Mouse (Mus musculus): Measurements from ENCODE around the gene Atp1a4.
"Not testable (repeated sequence)": the region's sequence is repeated elsewhere in the genome, so short reads cannot be mapped to it uniquely, and the experiment has no call there.

Atp1a4 gene

DNA sequence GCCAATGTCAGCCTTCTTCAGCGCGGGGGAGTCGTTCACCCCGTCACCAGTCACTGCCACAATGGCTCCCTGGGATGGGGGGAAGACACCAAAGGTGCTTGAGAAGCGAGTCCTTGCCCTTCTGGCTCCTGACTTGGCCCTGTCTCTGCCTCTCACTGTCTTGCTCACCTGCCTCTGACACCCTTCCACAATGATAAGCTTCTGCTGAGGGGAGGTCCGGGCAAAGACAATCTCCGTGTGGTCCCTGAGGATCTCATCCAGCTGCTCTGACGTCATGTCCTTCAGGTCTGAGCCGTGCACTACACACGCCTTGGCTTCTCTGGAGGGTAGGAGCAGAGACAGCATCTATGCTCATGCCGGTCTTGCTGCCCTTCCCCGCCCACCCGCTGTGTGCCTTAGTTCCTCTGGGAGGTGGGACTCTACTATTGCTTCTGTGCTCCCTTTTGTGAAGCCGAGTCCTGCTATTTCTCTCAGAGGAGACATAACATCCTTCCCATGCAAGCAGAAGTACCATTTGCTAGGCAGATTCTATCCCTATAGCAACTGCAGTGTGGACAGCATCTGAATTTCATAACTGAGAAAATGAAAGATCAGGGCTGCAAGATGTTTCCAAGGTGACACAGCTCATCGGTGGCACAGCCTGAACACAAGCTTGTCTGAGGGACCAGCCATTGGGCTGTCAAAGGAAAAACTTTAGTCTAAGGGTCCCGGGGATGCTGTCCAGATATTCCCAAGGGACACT lies 21.7 kb upstream of the Atp1a4 start:
- DNase-seq = no peak

DNA sequence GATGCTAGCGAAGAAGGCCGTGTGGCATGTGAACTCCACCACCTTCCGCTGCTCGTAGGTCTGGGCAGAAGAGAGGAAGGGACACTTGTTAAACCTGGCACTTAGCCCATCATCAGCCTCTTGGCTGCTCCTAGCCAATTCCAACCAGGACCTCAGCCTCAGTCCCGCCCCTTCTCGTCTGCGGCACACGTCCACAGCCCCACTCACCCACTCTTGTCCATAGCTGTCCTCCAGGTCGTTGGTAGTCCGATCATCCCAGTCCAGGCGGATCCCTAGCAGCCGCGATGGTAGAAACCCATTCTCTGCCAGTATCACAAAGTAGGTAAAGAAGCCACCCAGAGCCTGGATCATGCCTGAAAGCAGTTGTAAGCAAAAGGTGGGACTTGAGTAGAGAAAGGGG lies 20.1 kb upstream of the Atp1a4 start:
- no peak for DNase-seq

DNA sequence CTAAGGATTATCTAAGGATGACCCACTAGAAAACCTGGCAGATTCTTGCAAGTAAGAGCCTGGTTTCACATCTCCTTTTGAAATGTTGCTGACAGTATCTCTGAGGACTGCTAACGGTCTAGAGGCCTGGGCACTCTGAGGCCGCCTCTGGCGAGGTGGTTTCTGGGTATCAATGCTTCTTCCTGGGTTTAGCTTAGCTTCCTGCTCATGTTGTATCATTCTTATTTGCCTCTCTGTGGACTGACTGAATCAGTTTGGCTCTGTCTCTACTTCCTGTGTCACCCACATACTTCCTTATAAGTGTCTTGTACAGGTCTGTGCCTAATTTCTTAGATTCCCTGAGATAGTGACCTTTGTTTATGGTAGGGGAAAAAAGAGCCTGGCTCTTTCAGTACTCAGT lies 19.0 kb upstream of the Atp1a4 start:
- DNase-seq = no peak

DNA sequence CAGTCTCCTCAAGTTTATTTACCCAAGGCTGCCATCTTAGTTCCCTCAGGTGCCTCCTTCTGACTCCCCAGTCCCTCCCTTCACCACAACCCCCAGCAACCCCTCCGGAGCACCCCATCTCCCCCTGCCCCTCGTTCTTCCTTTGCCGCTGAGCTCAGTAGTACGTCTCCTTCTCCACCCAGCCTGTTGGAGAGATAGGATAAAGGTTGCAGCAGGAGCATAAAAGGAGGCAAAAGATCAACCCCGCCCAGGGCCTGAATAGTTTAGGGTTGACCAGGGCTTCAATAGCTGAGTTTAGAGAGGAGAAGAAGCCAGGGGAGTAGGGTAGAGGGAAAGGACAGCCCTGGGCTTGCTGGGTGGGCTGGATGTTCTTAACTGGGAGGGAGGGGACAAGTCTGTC lies 16.3 kb upstream of the Atp1a4 start:
- DNase-seq = no peak

DNA sequence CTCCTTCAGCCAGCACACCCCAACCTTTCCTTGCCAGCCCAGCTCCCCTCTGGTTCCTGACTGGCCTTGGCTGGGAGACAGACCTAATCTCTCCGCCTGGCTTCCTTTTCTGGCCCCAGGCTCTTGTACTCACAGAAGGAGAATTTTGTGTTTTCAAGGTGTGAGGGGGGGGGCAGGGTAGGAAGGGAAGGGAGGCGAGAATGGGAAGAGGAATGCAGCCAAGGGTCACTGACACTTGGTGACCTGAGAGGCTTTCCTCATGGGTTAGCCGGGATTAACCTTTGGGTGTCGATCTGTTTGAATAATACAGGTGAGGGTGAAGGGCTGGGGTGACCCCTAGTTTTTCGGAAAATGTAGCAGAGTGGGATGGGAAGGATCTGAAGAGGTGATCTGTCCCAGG lies 15.9 kb upstream of the Atp1a4 start:
- DNase-seq = no peak

DNA sequence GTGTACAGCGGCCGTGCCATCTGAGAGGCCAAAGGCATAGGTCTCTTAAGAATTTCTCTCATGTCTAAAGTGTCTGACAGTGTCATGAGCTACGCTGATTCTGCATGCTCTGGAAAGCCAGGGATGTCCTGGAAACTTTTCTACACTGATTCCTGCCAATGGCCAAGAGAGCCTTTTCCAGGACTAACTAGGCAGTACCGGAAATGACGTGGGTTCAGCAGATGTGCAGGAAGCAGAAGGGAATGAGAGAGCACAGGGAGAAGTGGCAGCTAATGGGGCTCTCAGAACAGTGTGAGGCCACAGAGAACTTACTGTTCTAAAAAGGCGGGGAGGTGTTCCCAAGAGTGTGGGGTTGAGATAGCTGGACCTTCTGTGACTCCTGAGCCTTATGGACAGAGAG lies 15.2 kb upstream of the Atp1a4 start:
- no peak for DNase-seq

DNA sequence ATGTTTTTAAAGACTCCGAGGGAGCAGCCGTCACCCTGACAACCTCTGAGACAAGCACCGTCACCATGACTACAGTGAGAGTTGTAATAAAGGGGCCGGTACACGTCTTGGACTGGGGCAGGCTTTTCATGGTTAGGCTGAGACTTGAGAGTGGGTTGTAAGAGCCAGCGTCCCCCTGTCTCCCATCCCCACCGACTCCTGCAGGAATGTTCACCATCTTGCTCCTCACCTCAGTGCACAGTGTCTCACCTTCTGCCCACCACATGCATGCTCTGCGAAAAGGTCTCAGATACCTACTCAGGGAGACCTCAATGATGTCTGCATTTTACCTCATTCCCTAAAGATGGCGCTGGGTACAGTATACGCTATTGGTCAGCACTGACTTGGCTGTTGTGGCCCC lies 13.6 kb upstream of the Atp1a4 start:
- no peak for DNase-seq

DNA sequence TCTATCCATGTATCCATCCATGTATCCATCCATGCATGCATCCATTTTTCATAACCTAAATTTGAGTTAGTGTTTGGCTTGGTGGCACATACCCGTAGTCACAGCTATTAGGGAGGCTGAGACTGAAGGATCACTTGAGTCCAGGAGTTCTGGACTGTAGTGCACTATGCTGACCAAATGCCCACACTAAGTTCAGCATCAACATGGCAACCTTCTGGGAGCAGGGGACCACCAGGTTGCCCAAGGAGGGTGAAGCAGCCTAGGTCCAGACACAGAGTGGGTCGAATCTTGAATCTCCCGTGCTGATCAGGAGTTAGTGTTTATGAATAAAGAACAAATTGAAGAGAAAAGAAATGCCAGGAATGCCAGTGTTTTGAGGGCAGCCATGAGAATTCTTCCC lies 13.0 kb upstream of the Atp1a4 start:
- DNase-seq = no peak

DNA sequence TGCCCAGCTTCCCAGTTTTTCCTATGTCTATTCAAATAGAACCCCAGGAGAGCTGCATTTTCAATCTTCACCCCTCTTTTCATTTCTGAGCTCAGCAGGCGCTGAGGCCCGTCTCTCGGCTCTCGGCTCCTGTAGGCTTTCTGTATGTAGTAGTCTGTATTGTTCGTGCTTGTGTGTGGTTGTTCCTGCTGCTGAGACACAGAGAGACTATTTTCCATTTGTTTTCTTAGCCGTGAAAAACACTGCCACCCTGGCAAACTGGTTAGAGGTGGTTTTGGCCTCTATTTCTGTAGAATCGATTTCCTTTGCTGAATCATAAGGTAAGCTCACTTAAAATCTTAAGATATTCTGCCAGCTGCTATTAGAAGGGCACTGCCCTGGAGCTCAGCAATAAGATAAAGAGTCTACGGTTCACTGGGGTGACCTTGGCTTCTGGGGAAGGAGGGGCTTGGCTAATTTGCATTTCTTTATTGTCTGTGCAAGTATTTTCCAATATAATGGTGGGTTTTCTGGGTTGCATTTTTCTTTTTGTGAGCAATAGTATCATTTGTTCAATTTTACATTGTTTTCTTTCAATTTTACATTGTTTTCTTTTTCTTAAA lies 3.4 kb upstream of the Atp1a4 start, which contains the start of gene Igsf8:
TSS of gene Igsf8 (plus strand) at position 165 of the 602 bp plus-strand sequence.
- DNase-seq = no peak

DNA sequence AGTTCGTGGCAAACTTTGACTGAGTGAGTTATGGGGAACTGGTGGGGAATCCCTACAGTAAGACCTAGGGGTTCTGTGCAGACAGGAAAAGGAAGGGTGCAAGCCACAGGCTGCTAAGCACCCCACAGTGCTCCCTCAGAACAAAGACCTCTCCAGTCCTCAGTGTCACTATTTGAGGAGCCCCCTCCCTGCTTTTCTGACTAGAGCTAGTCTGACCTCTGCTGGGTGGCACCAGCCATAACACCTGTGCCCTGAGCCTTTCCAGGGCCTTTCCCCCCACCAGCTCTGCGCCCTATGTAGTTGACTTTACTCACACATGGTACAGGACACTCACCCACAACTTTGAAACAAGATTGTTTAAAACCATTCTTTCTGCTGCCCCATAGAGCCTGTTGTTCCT lies 10.5 kb downstream of the Atp1a4 start:
- no peak for DNase-seq

DNA sequence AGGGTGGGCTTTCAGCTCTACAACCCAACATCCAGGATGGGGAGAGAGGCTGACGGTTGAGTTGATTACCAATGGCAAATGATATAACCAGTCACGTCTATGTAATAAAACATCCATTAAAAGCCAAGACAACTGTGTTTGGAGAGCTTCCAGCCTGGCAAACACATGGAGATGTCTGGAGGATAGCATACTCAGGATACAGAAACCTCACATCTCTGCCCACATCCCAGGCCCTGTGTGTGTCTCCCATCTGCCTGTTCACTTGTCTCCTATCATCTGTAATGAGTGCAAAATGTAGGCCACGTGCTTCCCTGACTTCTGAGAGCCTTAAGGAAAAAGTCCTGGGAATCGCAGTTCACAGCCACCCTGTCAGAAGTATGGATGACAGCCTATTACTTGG lies 11.0 kb downstream of the Atp1a4 start:
- DNase-seq = no peak

DNA sequence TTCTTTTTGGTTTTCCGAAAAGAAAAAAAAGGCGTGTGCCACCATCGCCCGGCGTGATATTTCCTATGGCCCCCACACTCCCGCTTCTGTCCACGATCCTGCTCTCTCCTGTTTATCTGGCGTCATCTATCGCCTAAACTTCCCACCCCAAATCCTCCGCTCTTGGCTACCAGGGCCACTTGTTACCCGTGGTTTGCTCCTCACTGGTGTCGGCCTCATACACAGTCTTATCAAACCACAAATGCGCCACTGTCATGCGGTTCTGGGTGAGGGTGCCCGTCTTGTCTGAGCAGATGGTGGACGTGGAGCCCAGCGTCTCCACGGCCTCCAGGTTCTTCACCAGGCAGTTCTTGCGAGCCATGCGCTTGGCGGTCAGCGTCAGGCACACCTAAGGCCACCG lies 13.6 kb downstream of the Atp1a4 start:
- DNase-seq = not testable (repeated sequence)

DNA sequence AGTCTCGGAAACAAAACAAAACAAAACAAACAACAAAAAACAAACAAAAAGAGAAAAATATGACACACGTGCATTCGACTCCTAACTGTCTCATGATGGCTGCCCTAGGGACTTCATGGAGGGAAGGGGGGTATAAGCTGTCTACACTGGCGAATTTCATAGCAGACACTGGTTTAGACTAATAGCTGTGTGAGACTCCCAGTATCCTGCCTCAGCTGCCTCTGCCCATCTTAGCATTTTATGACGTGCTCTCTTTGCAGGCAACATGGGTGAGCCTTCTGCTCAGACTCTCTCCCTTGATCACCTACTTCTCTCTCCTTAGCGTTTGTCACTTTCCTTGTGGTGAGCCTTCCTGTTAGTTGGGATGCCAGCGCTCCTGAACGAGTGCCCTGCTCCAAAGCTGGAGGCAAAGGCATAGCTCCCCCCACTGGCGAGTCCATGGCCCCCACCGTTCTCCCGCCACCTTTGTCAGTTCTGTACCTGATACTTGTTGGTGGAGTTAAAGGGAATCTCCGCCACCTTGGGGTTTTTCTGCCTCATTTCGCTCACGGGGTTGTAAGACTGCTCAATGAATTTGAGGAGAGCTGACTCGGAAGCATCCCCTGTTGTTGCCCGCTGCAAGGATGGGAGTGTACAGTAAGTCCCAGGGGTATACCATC lies 14.5 kb downstream of the Atp1a4 start:
- peak; percentile 33 for DNase-seq

DNA sequence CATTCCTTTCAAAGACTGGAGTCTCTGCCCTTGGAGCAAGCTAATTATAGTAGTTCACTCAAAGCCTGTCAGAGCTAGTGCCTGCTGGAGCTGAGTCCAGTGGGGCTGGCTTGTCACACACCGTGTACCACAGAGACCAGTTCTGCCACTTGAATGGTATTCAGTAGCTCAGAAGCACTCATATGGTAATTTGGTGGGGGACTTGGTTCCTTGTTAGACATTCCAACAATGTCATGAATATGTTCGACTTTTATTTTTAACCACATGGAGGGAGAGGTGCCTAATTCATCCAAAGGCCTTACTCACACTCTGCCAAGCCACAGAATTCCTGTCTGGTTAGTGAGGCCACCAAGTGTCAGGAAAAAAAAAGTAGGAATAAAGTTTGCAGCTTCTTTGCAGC lies 15.8 kb downstream of the Atp1a4 start:
- no peak for DNase-seq

DNA sequence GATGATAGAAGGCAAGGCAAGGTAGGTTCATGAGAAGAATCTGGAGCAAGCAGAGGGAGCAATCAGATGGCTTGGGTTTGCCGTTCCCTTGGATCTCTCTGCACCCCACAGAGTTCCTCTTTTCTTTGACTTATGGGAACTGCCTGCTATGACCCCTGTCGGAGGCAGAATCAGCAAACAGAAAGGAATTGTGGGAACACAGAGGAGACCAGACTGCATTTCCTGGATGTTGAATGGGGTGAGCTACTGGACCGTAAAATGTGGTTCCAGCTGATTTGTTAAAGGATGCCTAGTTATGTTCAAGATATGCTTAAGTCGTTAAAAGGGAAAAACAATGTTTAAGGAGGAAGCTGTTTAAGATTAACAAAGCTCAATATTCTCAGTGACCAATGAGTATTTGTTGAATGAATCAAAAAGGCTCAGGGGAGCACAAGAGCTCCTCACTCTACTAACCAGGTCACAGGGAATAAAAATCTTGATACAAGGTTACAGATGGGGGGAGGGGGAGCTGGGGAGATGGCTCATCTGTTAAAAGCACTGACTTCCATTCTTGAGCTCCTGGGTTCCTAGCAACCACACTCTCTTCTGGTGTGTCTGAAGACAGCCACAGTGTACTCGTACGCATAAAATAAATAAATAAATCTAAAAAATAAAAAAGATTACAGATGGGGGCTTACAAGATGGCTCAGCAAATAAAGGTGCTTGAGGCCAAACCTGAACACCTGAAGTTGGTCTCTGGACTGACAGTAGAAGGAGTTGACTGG lies 17.1 kb downstream of the Atp1a4 start:
- no peak for DNase-seq

DNA sequence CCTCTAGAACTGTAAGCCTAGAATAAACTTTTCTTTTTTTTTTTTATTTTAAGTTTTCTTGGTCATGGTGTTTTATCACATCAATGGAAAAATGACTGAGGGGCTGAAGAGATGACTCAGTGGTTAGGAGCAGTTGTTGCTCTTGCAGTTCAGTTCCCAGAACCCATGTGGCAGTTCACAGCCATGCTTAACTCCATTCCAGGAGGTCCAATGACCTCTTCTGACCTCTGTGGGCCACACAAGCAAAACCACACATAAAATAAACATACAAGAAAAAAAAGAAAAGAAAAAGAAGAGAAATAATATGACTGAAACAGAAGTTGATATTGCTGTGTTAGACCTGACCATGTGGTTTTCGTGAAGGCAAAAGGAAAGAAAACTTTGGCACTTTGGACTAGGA lies 29.0 kb downstream of the Atp1a4 start:
- no peak for DNase-seq

DNA sequence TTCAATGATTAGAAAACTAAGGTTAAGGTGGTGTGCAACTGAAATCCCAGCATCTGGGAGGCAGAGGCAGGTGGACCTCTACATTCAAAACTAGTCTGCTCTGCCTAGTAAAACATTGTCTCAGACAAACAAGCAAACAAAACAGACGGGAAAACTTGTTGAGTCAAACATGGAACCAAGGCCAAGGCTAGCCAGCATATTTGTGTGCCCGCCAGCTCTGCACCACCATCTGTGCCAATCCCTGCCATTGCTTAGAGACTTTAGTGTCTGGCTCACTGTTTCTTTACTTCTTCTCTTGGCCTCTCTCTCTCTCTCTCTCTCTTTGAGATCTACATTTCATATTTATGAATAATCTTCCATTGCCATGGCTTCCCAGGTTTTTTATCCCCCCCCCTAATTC lies 30.0 kb downstream of the Atp1a4 start:
- no peak for DNase-seq

DNA sequence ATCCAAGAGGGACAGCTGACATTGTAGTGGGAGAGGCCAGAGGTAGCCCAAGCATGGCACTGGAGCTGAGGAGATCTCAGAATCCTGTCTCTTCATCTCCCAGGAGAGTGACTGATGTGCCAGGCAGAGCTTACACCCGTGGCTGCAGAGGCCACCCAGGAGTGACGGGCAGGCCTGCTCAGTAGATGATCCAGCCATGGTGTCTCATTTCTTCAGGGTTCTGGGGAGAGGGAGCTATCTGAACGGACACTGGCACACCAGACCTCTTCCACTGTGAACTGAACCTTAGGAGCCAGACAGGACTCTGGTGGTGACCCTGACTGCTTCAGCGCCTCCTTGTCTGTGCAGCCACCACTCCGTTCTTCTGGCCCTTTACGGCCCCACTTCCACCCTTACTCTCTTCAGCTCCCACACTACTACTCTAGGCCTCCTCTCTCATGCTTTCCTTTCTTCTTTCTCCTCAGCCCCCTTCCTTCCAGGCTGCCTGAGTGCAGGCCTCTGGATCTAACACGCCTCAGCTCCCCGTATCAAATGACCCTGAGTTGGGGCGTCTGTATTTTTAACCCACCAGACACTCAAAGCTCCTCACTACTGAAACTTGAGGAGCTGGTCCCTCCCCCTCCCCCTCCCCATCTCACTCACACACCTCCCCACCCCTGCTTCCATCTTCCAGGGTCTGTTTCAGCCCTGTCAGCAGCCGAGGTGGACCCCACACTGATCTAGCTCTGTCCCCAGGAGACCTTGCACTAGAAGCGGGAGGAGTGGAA lies 36.7 kb downstream of the Atp1a4 start:
- DNase-seq = no peak

DNA sequence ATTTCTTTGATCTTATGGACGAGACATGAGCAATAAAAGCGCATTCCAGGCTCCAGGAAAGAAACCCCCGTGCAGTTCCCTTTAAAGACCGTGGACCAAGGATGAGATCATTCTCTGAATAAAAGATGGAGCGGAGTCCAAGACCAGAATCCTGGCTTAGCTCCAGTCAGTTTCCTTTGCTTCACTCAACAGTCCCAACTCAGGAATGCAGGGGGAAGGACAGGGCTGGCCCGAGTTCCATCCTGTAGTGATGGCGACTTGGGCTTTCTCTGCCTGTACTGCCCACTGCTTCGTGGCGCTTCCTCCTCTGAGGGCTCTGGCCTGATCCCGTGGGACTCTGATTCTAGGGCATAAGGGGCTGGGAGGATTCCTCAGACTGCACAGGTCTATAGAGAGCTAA lies 37.8 kb downstream of the Atp1a4 start:
- no peak for DNase-seq

DNA sequence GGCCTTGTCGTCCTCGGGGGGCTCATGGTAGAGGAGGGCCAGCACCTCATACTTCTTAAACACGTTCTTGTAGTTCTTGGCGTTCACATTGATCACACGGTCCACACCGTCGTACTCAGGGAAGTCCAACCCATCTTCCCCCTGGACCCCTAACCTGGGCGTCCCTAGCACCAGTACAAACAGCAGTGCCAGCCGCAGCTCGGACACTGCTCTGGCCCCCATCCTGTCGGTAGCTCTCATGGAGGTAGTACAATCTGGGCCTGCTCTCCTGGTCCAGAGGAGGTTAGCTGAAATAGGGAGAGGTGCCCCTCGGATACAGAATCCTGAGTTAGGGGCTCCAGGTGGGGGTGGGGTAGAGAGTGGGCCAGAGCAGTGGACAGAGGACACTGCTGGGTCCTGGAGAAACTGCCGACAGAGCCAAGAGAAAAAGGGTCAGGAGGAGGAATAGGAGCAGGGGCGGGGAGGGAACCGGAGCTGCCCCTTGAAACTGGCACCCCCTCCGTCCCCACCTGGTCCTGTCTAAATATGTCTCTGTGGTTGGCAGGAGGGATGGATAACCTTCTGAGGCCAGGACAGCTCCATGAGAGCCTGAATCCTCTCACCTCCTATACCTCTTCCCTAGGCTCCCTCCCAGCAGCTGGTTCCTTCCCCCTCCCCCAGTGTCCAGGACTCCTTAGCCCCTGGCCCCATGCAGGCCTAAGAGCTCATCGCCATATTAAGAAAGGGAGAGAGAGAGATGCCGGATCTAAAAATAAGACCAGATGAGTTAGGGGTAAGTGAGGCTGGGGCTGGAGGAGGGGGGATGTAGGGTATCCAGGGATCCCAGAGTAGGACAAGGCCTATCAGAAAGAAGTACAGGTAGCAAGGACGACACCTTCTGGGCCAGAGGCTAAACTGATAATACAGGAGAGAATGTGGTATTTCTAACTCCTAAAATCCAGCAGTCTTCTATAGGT lies 38.5 kb downstream of the Atp1a4 start, which contains the start of gene Casq1:
TSS of gene Casq1 (minus strand) at position 418 of the 956 bp plus-strand sequence.
- DNase-seq = no peak

DNA sequence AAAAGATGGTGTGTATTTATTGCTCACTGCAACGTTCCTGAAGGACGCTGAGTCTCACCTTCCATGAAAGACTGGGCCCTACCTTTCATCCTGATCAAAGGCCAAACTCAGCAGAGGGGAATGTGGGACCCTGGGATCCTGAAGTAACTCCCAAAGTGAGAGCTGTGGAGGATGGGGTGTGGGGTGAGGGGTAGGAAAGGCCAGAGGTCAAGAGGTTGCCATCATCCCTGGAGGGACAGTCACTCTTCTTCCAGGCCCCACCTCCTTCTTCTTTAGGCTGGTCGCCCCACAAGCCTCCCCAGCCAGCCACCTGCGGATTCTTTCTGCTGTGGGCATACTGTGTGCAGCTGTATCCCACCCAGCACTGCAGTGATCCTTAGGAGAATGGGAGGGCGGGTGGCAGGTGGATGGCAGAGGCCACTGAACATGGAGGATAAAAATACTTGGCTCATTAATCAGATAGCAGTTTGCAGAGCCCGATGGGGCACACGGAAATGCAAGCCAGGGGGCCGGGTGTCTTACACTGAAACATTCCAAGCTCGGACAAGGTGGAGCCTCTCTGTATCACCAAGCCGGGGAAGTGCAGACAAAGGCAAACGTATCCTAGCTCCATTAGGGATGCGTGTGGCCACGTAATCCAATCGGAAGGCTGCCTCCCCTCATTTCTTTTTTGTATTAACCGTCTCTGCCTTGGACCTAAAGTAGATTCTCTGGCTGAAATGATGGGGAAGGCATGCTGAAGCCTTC lies 39.9 kb downstream of the Atp1a4 start:
- no peak for DNase-seq
